In genomic region chr11:3854156-3854555, GRCm38 (mm10) we compare ENCODE assay signal across 17 mouse cellular contexts. TPM values are rescaled to one million over a fixed set of nuclear protein-coding genes. Genes with fewer than 3 reads are reported as not detected.
DNase-seq lines count a peak whose midpoint lies in the region; ATAC-seq and TF ChIP-seq lines count a peak whose summit lies in the region.
"Had no signal": no experiment of that assay in that cellular context is flagged by ENCODE, and none has a peak within 500 bp of the region (broad histone marks: within the 10 kb centered on the region; RNA-seq: fewer than 3 reads in every experiment).

No protein-coding gene starts in this region.

- no peaks in the 10 kb centered on the region for H3K27me3 ChIP-seq in hindbrain, postnatal 0 days (ENCODE audit: insufficient read depth, low read length)
- H3K27me3 ChIP-seq in hindbrain, embryonic 10.5 days (ENCODE audit: insufficient read depth, poor library complexity, severe bottlenecking), result no peaks in the 10 kb centered on the region
- no peaks in the 10 kb centered on the region for H3K27me3 ChIP-seq in forebrain, embryonic 14.5 days (replicated peaks; ENCODE audit: control insufficient read depth, insufficient read depth, low read length)
- H3K27me3 ChIP-seq: liver, embryonic 13.5 days; lung, embryonic 15.5 days; midbrain, embryonic 13.5 days had no signal

- no peak for TF ChIP-seq POLR2A in cortical plate, adult 2 months (IDR thresholded peaks at IDR 0.05; ENCODE audit: extremely low read depth, insufficient read depth, low read length)

- no peaks in the 10 kb centered on the region for H3K36me3 ChIP-seq in hindbrain, postnatal 0 days (ENCODE audit: insufficient read depth, low read length)
- H3K36me3 ChIP-seq in hindbrain, embryonic 10.5 days, result no peaks in the 10 kb centered on the region
- H3K36me3 ChIP-seq in forebrain, embryonic 14.5 days (ENCODE audit: control insufficient read depth, insufficient read depth, low read length), result no peaks in the 10 kb centered on the region
- H3K36me3 ChIP-seq: G1E; liver, embryonic 13.5 days; lung, embryonic 15.5 days; midbrain, embryonic 13.5 days had no signal

- DNase-seq in heart, adult 11 months, result peak; percentile 40
- no peak for DNase-seq in heart, adult 8-10 months (ENCODE audit: low spot score)
- DNase-seq in hindbrain, postnatal 0 days (ENCODE audit: low spot score), result no peak
- DNase-seq in hindbrain, embryonic 10.5 days (ENCODE audit: low spot score), result no peak
- no peak for DNase-seq in forebrain, embryonic 14.5 days (ENCODE audit: low spot score)
- DNase-seq in right cerebral cortex, postnatal 4 days, result no peak
- DNase-seq: kidney, adult 11 months; liver, embryonic 13.5 days; thymus, postnatal 25 days had no signal

- no peak for ATAC-seq in hindbrain, postnatal 0 days
- peak; percentile 28; the same call in 1 of the 2 replicates for ATAC-seq in forebrain, embryonic 14.5 days
- ATAC-seq: CD4-positive, CD25-positive, alpha-beta regulatory T cell, adult 4 months had no signal

- no peaks in the 10 kb centered on the region for H3K4me1 ChIP-seq in hindbrain, postnatal 0 days (ENCODE audit: insufficient read depth, low read length)
- no peaks in the 10 kb centered on the region for H3K4me1 ChIP-seq in hindbrain, embryonic 10.5 days (replicated peaks)
- peaks cover 17% of the 10 kb centered on the region for H3K4me1 ChIP-seq in cortical plate, adult 2 months (ENCODE audit: control insufficient read depth, insufficient read depth, low read length)
- H3K4me1 ChIP-seq in forebrain, embryonic 14.5 days (ENCODE audit: control insufficient read depth, insufficient read depth, low read length), result no peaks in the 10 kb centered on the region
- H3K4me1 ChIP-seq: liver, embryonic 13.5 days; lung, embryonic 15.5 days; midbrain, embryonic 13.5 days had no signal

- 87% methylated on average over 3 of the region's 3 CpGs for WGBS in hindbrain, postnatal 0 days
- WGBS in hindbrain, embryonic 10.5 days, result 90% methylated on average over 3 of the region's 3 CpGs
- WGBS in forebrain, embryonic 14.5 days, result 90% methylated on average over 3 of the region's 3 CpGs

- TF ChIP-seq CTCF in hindbrain, postnatal 0 days (IDR thresholded peaks at IDR 0.05; ENCODE audit: low read depth), result no peak
- TF ChIP-seq CTCF in cortical plate, adult 2 months (IDR thresholded peaks at IDR 0.05; ENCODE audit: extremely low read depth, insufficient read depth, low read length), result no peak

- H3K27ac ChIP-seq in hindbrain, postnatal 0 days, result peak overlapping the region; percentile 67; the same call in 1 of the 2 replicates
- no peak overlapping the region for H3K27ac ChIP-seq in hindbrain, embryonic 10.5 days
- H3K27ac ChIP-seq in cortical plate, adult 2 months (ENCODE audit: insufficient read depth, low read length), result peak overlapping the region; percentile 34; the same call in 1 of the 2 replicates
- H3K27ac ChIP-seq in forebrain, embryonic 14.5 days (ENCODE audit: low read depth, low read length), result peak overlapping the region; percentile 68; the same call in 1 of the 2 replicates
- H3K27ac ChIP-seq: kidney, postnatal 0 days; liver, embryonic 13.5 days; lung, embryonic 15.5 days; macrophage had no signal

- H3K9ac ChIP-seq in hindbrain, postnatal 0 days (replicated peaks; ENCODE audit: low read length), result no peak overlapping the region
- no peak overlapping the region for H3K9ac ChIP-seq in forebrain, embryonic 14.5 days (ENCODE audit: low read length)
- H3K9ac ChIP-seq: liver, embryonic 13.5 days; lung, embryonic 15.5 days; midbrain, embryonic 13.5 days had no signal

- H3K4me2 ChIP-seq in hindbrain, postnatal 0 days (ENCODE audit: low read depth, low read length), result no peak overlapping the region
- H3K4me2 ChIP-seq in forebrain, embryonic 14.5 days (ENCODE audit: low read length), result no peak overlapping the region
- H3K4me2 ChIP-seq: liver, embryonic 13.5 days; lung, embryonic 15.5 days; midbrain, embryonic 13.5 days had no signal

- H3K4me3 ChIP-seq in hindbrain, postnatal 0 days (ENCODE audit: low read length), result no peak overlapping the region
- H3K4me3 ChIP-seq in hindbrain, embryonic 10.5 days, result no peak overlapping the region
- no peak overlapping the region for H3K4me3 ChIP-seq in cortical plate, adult 2 months (ENCODE audit: insufficient read depth, low read length)
- H3K4me3 ChIP-seq in forebrain, embryonic 14.5 days (ENCODE audit: low read depth, low read length), result no peak overlapping the region
- H3K4me3 ChIP-seq: liver, embryonic 13.5 days; lung, embryonic 15.5 days; midbrain, embryonic 13.5 days had no signal

- no peaks in the 10 kb centered on the region for H3K9me3 ChIP-seq in hindbrain, postnatal 0 days (ENCODE audit: low read length)
- H3K9me3 ChIP-seq in hindbrain, embryonic 10.5 days, result peaks cover 2% of the 10 kb centered on the region; the same call in 1 of the 2 replicates
- H3K9me3 ChIP-seq in forebrain, embryonic 14.5 days (replicated peaks; ENCODE audit: control insufficient read depth, low read length), result no peaks in the 10 kb centered on the region
- H3K9me3 ChIP-seq: G1E; liver, embryonic 13.5 days; lung, embryonic 15.5 days; midbrain, embryonic 13.5 days had no signal

RNA-seq across cellular contexts. Expression of gene Osbp2, which starts 9.5 kb away (rescaled TPM):
- 10 to 100 TPM; 17.0 to 22.2 (median 20.1) TPM for total RNA-seq in heart, adult 8-10 months (2022)
- 78.3 and 87.5 TPM in 2 replicates for total RNA-seq in hindbrain, postnatal 0 days (2014; rRNA removed)
- 33.8 and 39.7 TPM in 2 replicates for polyA plus RNA-seq in hindbrain, postnatal 0 days (2015; fragmentation: Nextera tagmentation; extraction: Ambion mirVana)
- 1.0 and 2.5 TPM in 2 replicates for polyA plus RNA-seq in hindbrain, embryonic 10.5 days (2016; fragmentation: Nextera tagmentation; extraction: Ambion mirVana)
- 129 and 131 TPM in 2 replicates for polyA plus RNA-seq in cortical plate, adult 2 months (2012; rRNA removed)
- 7.4 and 11.1 TPM in 2 replicates for polyA plus RNA-seq in forebrain, embryonic 14.5 days (2014; fragmentation: Nextera tagmentation; extraction: Ambion mirVana)
- total RNA-seq: hematopoietic stem cell, adult 5-6 weeks had no signal
- polyA plus RNA-seq: CD4-positive, CD25-positive, alpha-beta regulatory T cell, adult 4 months; G1E had no signal

RNA-seq across cellular contexts. Expression of gene 4921536K21Rik, which starts 40.7 kb away (rescaled TPM):
- total RNA-seq in heart, adult 8-10 months (2022), result under 1 TPM; 0.57 to 0.91 (median 0.60) TPM
- total RNA-seq in hindbrain, postnatal 0 days (2014; rRNA removed), result 0.21 and 0.90 TPM in 2 replicates
- polyA plus RNA-seq in hindbrain, postnatal 0 days (2015; fragmentation: Nextera tagmentation; extraction: Ambion mirVana), result 0.41 and 0.42 TPM in 2 replicates
- polyA plus RNA-seq in hindbrain, embryonic 10.5 days (2016; fragmentation: Nextera tagmentation; extraction: Ambion mirVana), result 1.2 and 1.8 TPM in 2 replicates
- 0.25 and 0.29 TPM in 2 replicates for polyA plus RNA-seq in cortical plate, adult 2 months (2012; rRNA removed)
- 0.16 and 0.36 TPM in 2 replicates for polyA plus RNA-seq in forebrain, embryonic 14.5 days (2014; fragmentation: Nextera tagmentation; extraction: Ambion mirVana)
- total RNA-seq: hematopoietic stem cell, adult 5-6 weeks had no signal
- polyA plus RNA-seq: CD4-positive, CD25-positive, alpha-beta regulatory T cell, adult 4 months; G1E; liver, embryonic 13.5 days had no signal

RNA-seq across cellular contexts. Expression of gene Dusp18, which starts 40.9 kb away (rescaled TPM):
- 10 to 100 TPM; 31.5 to 52.7 (median 36.9) TPM for total RNA-seq in heart, adult 8-10 months (2022)
- 14.4 and 16.9 TPM in 2 replicates for total RNA-seq in hindbrain, postnatal 0 days (2014; rRNA removed)
- polyA plus RNA-seq in hindbrain, postnatal 0 days (2015; fragmentation: Nextera tagmentation; extraction: Ambion mirVana), result 15.4 and 16.3 TPM in 2 replicates
- polyA plus RNA-seq in hindbrain, embryonic 10.5 days (2016; fragmentation: Nextera tagmentation; extraction: Ambion mirVana), result 19.9 and 23.4 TPM in 2 replicates
- 19.3 and 19.4 TPM in 2 replicates for polyA plus RNA-seq in cortical plate, adult 2 months (2012; rRNA removed)
- polyA plus RNA-seq in forebrain, embryonic 14.5 days (2014; fragmentation: Nextera tagmentation; extraction: Ambion mirVana), result 29.3 and 35.8 TPM in 2 replicates
- polyA plus RNA-seq: G1E had no signal
